In the genomic region with DNA sequence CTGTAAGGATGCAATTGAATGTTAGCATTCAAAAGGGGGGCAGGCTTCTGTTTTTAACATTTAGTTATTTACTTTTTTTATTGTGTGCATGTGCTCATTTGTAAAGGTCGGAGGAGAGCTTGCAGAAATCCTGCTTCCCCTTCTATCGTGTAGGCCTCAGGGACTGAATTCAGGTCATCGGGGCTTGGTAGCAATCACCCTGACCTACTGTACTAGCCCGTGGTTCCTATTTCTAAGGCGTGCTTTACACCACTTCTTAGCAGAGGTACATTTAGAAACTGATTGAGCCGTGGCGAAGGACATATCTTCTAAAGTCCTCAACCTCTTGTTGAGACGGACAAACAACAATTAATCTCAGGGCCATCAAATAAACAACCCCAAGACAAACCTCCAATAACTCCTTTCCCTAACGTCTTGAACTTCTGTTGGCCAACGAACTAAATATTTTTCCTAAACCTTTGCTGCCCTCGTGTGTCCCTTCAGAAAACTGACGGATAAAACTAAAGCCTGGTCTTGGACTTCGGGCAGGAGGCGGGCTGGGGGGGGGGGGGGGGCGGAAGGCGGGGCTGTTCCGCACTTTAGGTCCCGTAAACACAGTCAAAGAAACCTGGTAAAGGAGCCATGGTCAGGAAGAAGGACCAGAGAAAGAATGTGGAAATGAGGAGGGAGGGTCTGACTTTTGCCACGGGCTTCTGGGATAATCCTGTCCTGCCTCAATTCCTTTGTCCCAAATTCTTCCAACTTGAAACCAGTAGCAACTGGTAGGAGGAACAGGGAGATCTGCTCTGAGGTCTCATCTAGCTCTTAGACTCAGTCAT, we compare ENCODE assay signal across 8 mouse cellular contexts. TPM values are rescaled to one million over a fixed set of nuclear protein-coding genes. Genes with fewer than 3 reads are reported as not detected.
DNase-seq lines count a peak whose midpoint lies in the region; ATAC-seq lines count a peak whose summit lies in the region.

No protein-coding gene starts in this region.

- H3K9me3 ChIP-seq in embryonic facial prominence, embryonic 10.5 days, result peaks cover 7% of the 10 kb centered on the region
- 0 out of 2 replicates have a peak, but pooled peaks cover 5% of the 10 kb centered on the region for H3K9me3 ChIP-seq in hindbrain, embryonic 15.5 days
- H3K9me3 ChIP-seq in midbrain, embryonic 14.5 days (ENCODE audit: control insufficient read depth, low read length), result peaks cover 6% of the 10 kb centered on the region; the same call in 1 of the 2 replicates

- H3K4me1 ChIP-seq in embryonic facial prominence, embryonic 10.5 days, result peaks cover 16% of the 10 kb centered on the region
- peaks cover 6% of the 10 kb centered on the region for H3K4me1 ChIP-seq in hindbrain, embryonic 15.5 days (replicated peaks)
- 0 out of 2 replicates have a peak, but pooled peaks cover 3% of the 10 kb centered on the region for H3K4me1 ChIP-seq in midbrain, embryonic 14.5 days (ENCODE audit: control insufficient read depth, insufficient read depth, low read length)

- H3K27ac ChIP-seq in embryonic facial prominence, embryonic 10.5 days (replicated peaks), result no peak overlapping the region
- no peak overlapping the region for H3K27ac ChIP-seq in hindbrain, embryonic 15.5 days (replicated peaks)
- no peak overlapping the region for H3K27ac ChIP-seq in midbrain, embryonic 14.5 days (replicated peaks; ENCODE audit: low read depth, low read length)

- intact Hi-C loops in left cerebral cortex, postnatal 14 days (cut with DNase I), result loop anchor here (2.0 to 10.0 kb wide), 3 partner anchors 854 to 1566 kb away; no protein-coding TSS in a partner anchor
- intact Hi-C loops in left cerebral cortex, postnatal 4 days (cut with DNase I), result loop anchor here (5.0 to 10.0 kb wide), 3 partner anchors 1104 to 1754 kb away; no protein-coding TSS in a partner anchor

- peaks cover 61% of the 10 kb centered on the region for H3K27me3 ChIP-seq in embryonic facial prominence, embryonic 10.5 days (replicated peaks; ENCODE audit: low read depth, poor library complexity, severe bottlenecking)
- H3K27me3 ChIP-seq in hindbrain, embryonic 15.5 days, result peaks cover 54% of the 10 kb centered on the region
- peaks cover 62% of the 10 kb centered on the region for H3K27me3 ChIP-seq in midbrain, embryonic 14.5 days (ENCODE audit: control insufficient read depth, insufficient read depth, low read length)

- peak; percentile 30 to 39 for DNase-seq in left cerebral cortex, postnatal 14 days (ENCODE audit: low spot score in 2 of 2)
- no peak for DNase-seq in left cerebral cortex, postnatal 4 days
- DNase-seq in embryonic facial prominence, embryonic 10.5 days (ENCODE audit: low spot score), result peak; percentile 50
- DNase-seq in midbrain, embryonic 14.5 days, result peak; percentile 79
- no peak for DNase-seq in right cerebral cortex, postnatal 25 days
- no peak for DNase-seq in thymus, postnatal 14 days
- no peak for DNase-seq in testis, postnatal 10 days (ENCODE audit: low spot score)

- H3K9ac ChIP-seq in hindbrain, embryonic 15.5 days, result no peak overlapping the region
- H3K9ac ChIP-seq in midbrain, embryonic 14.5 days (replicated peaks; ENCODE audit: low read length), result no peak overlapping the region

- H3K4me3 ChIP-seq in embryonic facial prominence, embryonic 10.5 days, result peak overlapping the region; percentile 44
- H3K4me3 ChIP-seq in hindbrain, embryonic 15.5 days, result no peak overlapping the region
- no peak overlapping the region for H3K4me3 ChIP-seq in midbrain, embryonic 14.5 days (replicated peaks; ENCODE audit: low read depth, low read length)

- 11% methylated on average over 19 of the region's 19 CpGs for WGBS in embryonic facial prominence, embryonic 10.5 days
- WGBS in hindbrain, embryonic 15.5 days, result 15% methylated on average over 19 of the region's 19 CpGs
- WGBS in midbrain, embryonic 14.5 days, result 15% methylated on average over 19 of the region's 19 CpGs

- 0 out of 2 replicates have a peak, but pooled peaks have one; percentile 38 for ATAC-seq in hindbrain, embryonic 15.5 days (ENCODE audit: low FRiP score, low read depth)
- no peak for ATAC-seq in midbrain, embryonic 14.5 days (ENCODE audit: low FRiP score, low TSS enrichment)

- peak overlapping the region; percentile 41 for H3K4me2 ChIP-seq in hindbrain, embryonic 15.5 days
- 0 out of 2 replicates have a peak overlapping the region, but pooled peaks have one; percentile 25 for H3K4me2 ChIP-seq in midbrain, embryonic 14.5 days (ENCODE audit: low read length)

- no peaks in the 10 kb centered on the region for H3K36me3 ChIP-seq in embryonic facial prominence, embryonic 10.5 days (replicated peaks)
- no peaks in the 10 kb centered on the region for H3K36me3 ChIP-seq in hindbrain, embryonic 15.5 days
- H3K36me3 ChIP-seq in midbrain, embryonic 14.5 days (ENCODE audit: control insufficient read depth, insufficient read depth, low read length), result no peaks in the 10 kb centered on the region

RNA-seq across cellular contexts. Expression of a gene that starts 10.8 kb away (rescaled TPM):
- under 1 TPM; 0.44 TPM for total RNA-seq in left cerebral cortex, postnatal 14 days (2021)
- total RNA-seq in left cerebral cortex, postnatal 4 days (2021), result under 1 TPM; 0.32 to 0.66 TPM
- 8.3 and 8.5 TPM in 2 replicates for polyA plus RNA-seq in embryonic facial prominence, embryonic 10.5 days (2016; fragmentation: Nextera tagmentation; extraction: Ambion mirVana)
- polyA plus RNA-seq in hindbrain, embryonic 15.5 days (2015; fragmentation: Nextera tagmentation; extraction: Ambion mirVana), result 10.5 and 11.5 TPM in 2 replicates
- polyA plus RNA-seq in midbrain, embryonic 14.5 days (2014; fragmentation: Nextera tagmentation; extraction: Ambion mirVana), result 11.6 and 11.8 TPM in 2 replicates

Comparison
In these comparisons a context has a peak if more than half of its experiments do, and no peak if none do; other contexts are left out.
1. DNase-seq: peak in left cerebral cortex, postnatal 14 days (2 of 2), embryonic facial prominence, embryonic 10.5 days (single experiment) and midbrain, embryonic 14.5 days (single experiment); none in left cerebral cortex, postnatal 4 days (single experiment), right cerebral cortex, postnatal 25 days (single experiment), thymus, postnatal 14 days (single experiment) and testis, postnatal 10 days (single experiment).